In genomic region chr15:81329721-81330369, GRCm38 (mm10) we compare ENCODE assay signal across 17 mouse cellular contexts. TPM values are rescaled to one million over a fixed set of nuclear protein-coding genes. Genes with fewer than 3 reads are reported as not detected.
DNase-seq lines count a peak whose midpoint lies in the region; ATAC-seq and TF ChIP-seq lines count a peak whose summit lies in the region.
"Had no signal": no experiment of that assay in that cellular context is flagged by ENCODE, and none has a peak within 500 bp of the region (broad histone marks: within the 10 kb centered on the region; RNA-seq: fewer than 3 reads in every experiment).

No protein-coding gene starts in this region.

- H3K4me3 ChIP-seq in kidney, embryonic 15.5 days (replicated peaks), result no peak overlapping the region
- no peak overlapping the region for H3K4me3 ChIP-seq in small intestine, adult 2 months (ENCODE audit: low read depth, low read length)
- H3K4me3 ChIP-seq in cerebellum, adult 2 months (replicated peaks; ENCODE audit: insufficient read depth, low read depth, low read length), result no peak overlapping the region
- H3K4me3 ChIP-seq: erythroblast, embryonic 14.5 days; limb, embryonic 15.5 days; midbrain, embryonic 15.5 days; stomach, embryonic 15.5 days had no signal

- H3K36me3 ChIP-seq in kidney, embryonic 15.5 days, result peaks cover 89% of the 10 kb centered on the region
- peaks cover 23% of the 10 kb centered on the region for H3K36me3 ChIP-seq in small intestine, adult 2 months (ENCODE audit: control insufficient read depth, insufficient read depth, low read length)

- 32% methylated on average over 5 of the region's 5 CpGs for WGBS in kidney, embryonic 15.5 days
- WGBS in small intestine, adult 2 months, result 82% methylated on average over 5 of the region's 5 CpGs
- 80% methylated on average over 5 of the region's 5 CpGs for WGBS in cerebellum, adult 2 months

- no peaks in the 10 kb centered on the region for H3K9me3 ChIP-seq in kidney, embryonic 15.5 days (replicated peaks)
- H3K9me3 ChIP-seq: limb, embryonic 15.5 days; midbrain, embryonic 15.5 days; stomach, embryonic 15.5 days had no signal

- TF ChIP-seq CTCF in small intestine, adult 2 months (IDR thresholded peaks at IDR 0.05; ENCODE audit: extremely low read depth, insufficient read length, insufficient replicate concordance, low read depth, low read length), result no peak
- TF ChIP-seq CTCF in cerebellum, adult 2 months (IDR thresholded peaks at IDR 0.05; ENCODE audit: borderline replicate concordance, insufficient read depth, low read depth, low read length), result no peak

- peaks cover 9% of the 10 kb centered on the region; the same call in 1 of the 2 replicates for H3K4me1 ChIP-seq in kidney, embryonic 15.5 days
- peaks cover 6% of the 10 kb centered on the region for H3K4me1 ChIP-seq in small intestine, adult 2 months (ENCODE audit: control insufficient read depth, insufficient read depth, insufficient read length, low read length)
- no peaks in the 10 kb centered on the region for H3K4me1 ChIP-seq in cerebellum, adult 2 months (ENCODE audit: control insufficient read depth, insufficient read depth, low read length)
- H3K4me1 ChIP-seq: limb, embryonic 15.5 days; midbrain, embryonic 15.5 days; stomach, embryonic 15.5 days had no signal

- no peaks in the 10 kb centered on the region for H3K27me3 ChIP-seq in kidney, embryonic 15.5 days
- no peaks in the 10 kb centered on the region for H3K27me3 ChIP-seq in small intestine, adult 2 months (ENCODE audit: control insufficient read depth, insufficient read depth, low read length)
- H3K27me3 ChIP-seq in cerebellum, adult 2 months (ENCODE audit: control insufficient read depth, insufficient read depth, low read length), result no peaks in the 10 kb centered on the region
- H3K27me3 ChIP-seq: CH12.LX; limb, embryonic 15.5 days; midbrain, embryonic 15.5 days; Patski; stomach, embryonic 15.5 days had no signal

- no peak for ATAC-seq in kidney, embryonic 15.5 days (replicated peaks; ENCODE audit: low FRiP score)
- ATAC-seq: midbrain, embryonic 15.5 days; Patski had no signal

- no peak for TF ChIP-seq POLR2A in small intestine, adult 2 months (IDR thresholded peaks at IDR 0.05; ENCODE audit: low read depth, low read length)
- no peak for TF ChIP-seq POLR2A in cerebellum, adult 2 months (IDR thresholded peaks at IDR 0.05; ENCODE audit: borderline replicate concordance, insufficient read depth, low read length)

- H3K9ac ChIP-seq in kidney, embryonic 15.5 days, result no peak overlapping the region
- H3K9ac ChIP-seq: limb, embryonic 15.5 days; midbrain, embryonic 15.5 days; stomach, embryonic 15.5 days had no signal

- H3K4me2 ChIP-seq in kidney, embryonic 15.5 days, result no peak overlapping the region
- H3K4me2 ChIP-seq: limb, embryonic 15.5 days; midbrain, embryonic 15.5 days; stomach, embryonic 15.5 days had no signal

- DNase-seq in kidney, adult 11 months, result peak; percentile 15
- peak; percentile 34 for DNase-seq in testis, postnatal 14 days (ENCODE audit: low spot score)
- no peak for DNase-seq in testis, postnatal 10 days (ENCODE audit: low spot score)
- peak; percentile 25 for DNase-seq in kidney, postnatal 14 days
- DNase-seq in cerebellum, adult 2 months, result no peak
- no peak for DNase-seq in spleen, postnatal 14 days (ENCODE audit: low spot score in 2 of 2)
- DNase-seq: cerebellum, postnatal 25 days; heart, postnatal 14 days; right cerebral cortex, postnatal 25 days had no signal

- H3K27ac ChIP-seq in kidney, embryonic 15.5 days, result no peak overlapping the region
- H3K27ac ChIP-seq in small intestine, adult 2 months (ENCODE audit: insufficient read depth, low read depth, low read length), result peak overlapping the region; percentile 29; the same call in 1 of the 2 replicates
- no peak overlapping the region for H3K27ac ChIP-seq in cerebellum, adult 2 months (ENCODE audit: insufficient read depth, low read length)
- H3K27ac ChIP-seq: limb, embryonic 15.5 days; midbrain, embryonic 15.5 days; stomach, embryonic 15.5 days had no signal

RNA-seq across cellular contexts. Expression of gene Slc25a17, which starts 30.8 kb away (rescaled TPM):
- polyA plus RNA-seq in kidney, embryonic 15.5 days (2015; fragmentation: Nextera tagmentation; extraction: Ambion mirVana), result 122 and 128 TPM in 2 replicates
- polyA plus RNA-seq in small intestine, adult 2 months (2012; rRNA removed), result 5.8 and 8.8 TPM in 2 replicates
- polyA plus RNA-seq in cerebellum, adult 2 months (2012; rRNA removed), result 55.8 and 56.0 TPM in 2 replicates

Comparison
In these comparisons a context has a peak if more than half of its experiments do, and no peak if none do; other contexts are left out.
1. DNase-seq: peak in kidney, adult 11 months (single experiment), testis, postnatal 14 days (single experiment) and kidney, postnatal 14 days (single experiment); none in testis, postnatal 10 days (single experiment), cerebellum, adult 2 months (0 of 2) and spleen, postnatal 14 days (0 of 2).